Mouse (Mus musculus): Measurements from ENCODE around the gene Jph3. TPM values are rescaled to one million over a fixed set of nuclear protein-coding genes. Genes with fewer than 3 reads are reported as not detected.

Gene Jph3
- polyA plus RNA-seq, 1 experiment = 196 TPM

DNA sequence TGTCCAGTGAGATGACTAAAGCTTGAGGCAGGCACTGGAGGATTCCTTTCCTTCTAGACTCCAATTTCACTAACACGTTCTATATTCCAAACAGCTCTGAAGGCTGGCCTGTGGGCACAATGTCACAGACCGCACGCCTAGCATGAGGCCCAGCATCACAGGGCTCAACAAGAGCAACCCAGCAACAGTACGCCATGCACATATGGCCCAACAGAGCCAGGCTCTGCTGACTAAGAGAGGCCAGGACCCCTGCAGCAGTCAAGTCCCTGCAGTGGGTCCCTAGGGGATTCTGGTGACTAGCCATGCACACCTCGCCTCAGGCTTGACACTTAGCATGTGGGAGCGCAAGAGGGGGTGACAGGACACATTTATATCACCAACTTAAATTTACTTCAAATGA, 91.4 kb downstream of the Jph3 start:
- Histone ChIP-seq H3K4me3 (ENCODE audit: insufficient read depth, low read length) (no peak overlapping the region), H3K4me1 (ENCODE audit: control insufficient read depth, insufficient read depth, low read length) (no peaks in the 10 kb centered on the region), H3K27ac (ENCODE audit: insufficient read depth, low read length) (no peak overlapping the region)
- TF ChIP-seq POLR2A (IDR thresholded peaks at IDR 0.05; ENCODE audit: extremely low read depth, insufficient read depth, low read length) (no peak), CTCF (IDR thresholded peaks at IDR 0.05; ENCODE audit: extremely low read depth, insufficient read depth, low read length) (no peak)

GRCm38 (mm10) chr8:121821320-121821719, 91.9 kb downstream of the Jph3 start:
- TF ChIP-seq CTCF (IDR thresholded peaks at IDR 0.05; ENCODE audit: extremely low read depth, insufficient read depth, low read length) (no peak), POLR2A (IDR thresholded peaks at IDR 0.05; ENCODE audit: extremely low read depth, insufficient read depth, low read length) (no peak)
- Histone ChIP-seq H3K4me1 (ENCODE audit: control insufficient read depth, insufficient read depth, low read length) (no peaks in the 10 kb centered on the region), H3K27ac (ENCODE audit: insufficient read depth, low read length) (no peak overlapping the region), H3K4me3 (ENCODE audit: insufficient read depth, low read length) (no peak overlapping the region)

DNA sequence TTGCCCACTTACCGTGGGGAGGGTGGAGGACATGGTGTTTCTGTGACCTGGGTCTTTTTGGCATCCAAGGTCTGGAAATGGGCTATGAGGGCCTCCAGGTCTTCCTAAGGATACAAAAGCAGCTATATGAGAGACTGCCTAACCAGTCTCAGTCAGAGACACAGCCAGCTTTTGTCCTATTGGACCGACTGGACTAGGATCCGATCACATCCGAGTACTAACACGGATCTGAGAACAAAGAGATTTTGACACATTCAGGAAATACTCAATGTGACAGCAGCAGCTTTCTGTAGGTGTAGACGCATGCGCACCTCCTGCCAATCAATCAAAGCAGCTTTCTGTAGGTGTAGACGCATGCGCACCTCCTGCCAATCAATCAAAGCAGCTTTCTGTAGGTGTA, 92.3 kb downstream of the Jph3 start:
- Histone ChIP-seq H3K27ac (ENCODE audit: insufficient read depth, low read length) (no peak overlapping the region), H3K4me3 (ENCODE audit: insufficient read depth, low read length) (no peak overlapping the region), H3K4me1 (ENCODE audit: control insufficient read depth, insufficient read depth, low read length) (no peaks in the 10 kb centered on the region)
- TF ChIP-seq POLR2A (IDR thresholded peaks at IDR 0.05; ENCODE audit: extremely low read depth, insufficient read depth, low read length) (no peak), CTCF (IDR thresholded peaks at IDR 0.05; ENCODE audit: extremely low read depth, insufficient read depth, low read length) (no peak)

DNA sequence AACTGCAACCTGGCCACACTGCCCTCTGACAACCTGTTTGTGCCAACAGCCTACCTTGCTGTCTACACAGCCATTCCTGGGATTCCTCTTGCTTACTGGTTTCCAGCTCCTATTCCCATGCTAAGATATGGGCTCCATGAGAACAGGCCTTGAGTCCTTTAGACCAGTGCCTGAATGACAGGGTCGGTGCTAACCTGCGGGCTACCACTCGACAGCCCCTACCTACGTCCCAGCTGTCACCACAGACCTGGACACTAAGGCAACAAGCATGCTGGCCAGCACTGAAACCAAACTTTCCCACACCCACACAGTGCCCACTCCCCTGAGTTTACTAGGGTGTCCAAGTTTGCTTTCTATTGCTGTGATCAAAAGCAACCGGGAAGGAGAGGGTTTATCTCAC, 98.3 kb downstream of the Jph3 start:
- Histone ChIP-seq H3K4me3 (ENCODE audit: insufficient read depth, low read length) (no peak overlapping the region), H3K27ac (ENCODE audit: insufficient read depth, low read length) (no peak overlapping the region), H3K4me1 (ENCODE audit: control insufficient read depth, insufficient read depth, low read length) (peaks cover 7% of the 10 kb centered on the region)
- TF ChIP-seq CTCF (IDR thresholded peaks at IDR 0.05; ENCODE audit: extremely low read depth, insufficient read depth, low read length) (no peak), POLR2A (IDR thresholded peaks at IDR 0.05; ENCODE audit: extremely low read depth, insufficient read depth, low read length) (no peak)

- no peak overlapping the region for H3K27ac ChIP-seq (ENCODE audit: insufficient read depth, low read length)
- H3K4me1 ChIP-seq (ENCODE audit: control insufficient read depth, insufficient read depth, low read length) = peaks cover 7% of the 10 kb centered on the region
- TF ChIP-seq POLR2A (IDR thresholded peaks at IDR 0.05; ENCODE audit: extremely low read depth, insufficient read depth, low read length) (no peak), CTCF (IDR thresholded peaks at IDR 0.05; ENCODE audit: extremely low read depth, insufficient read depth, low read length) (no peak)
- H3K4me3 ChIP-seq (ENCODE audit: insufficient read depth, low read length) = peak overlapping the region; percentile 39
Measured at GRCm38 (mm10) chr8:121828376-121829023, 99.1 kb downstream of the Jph3 start.

DNA sequence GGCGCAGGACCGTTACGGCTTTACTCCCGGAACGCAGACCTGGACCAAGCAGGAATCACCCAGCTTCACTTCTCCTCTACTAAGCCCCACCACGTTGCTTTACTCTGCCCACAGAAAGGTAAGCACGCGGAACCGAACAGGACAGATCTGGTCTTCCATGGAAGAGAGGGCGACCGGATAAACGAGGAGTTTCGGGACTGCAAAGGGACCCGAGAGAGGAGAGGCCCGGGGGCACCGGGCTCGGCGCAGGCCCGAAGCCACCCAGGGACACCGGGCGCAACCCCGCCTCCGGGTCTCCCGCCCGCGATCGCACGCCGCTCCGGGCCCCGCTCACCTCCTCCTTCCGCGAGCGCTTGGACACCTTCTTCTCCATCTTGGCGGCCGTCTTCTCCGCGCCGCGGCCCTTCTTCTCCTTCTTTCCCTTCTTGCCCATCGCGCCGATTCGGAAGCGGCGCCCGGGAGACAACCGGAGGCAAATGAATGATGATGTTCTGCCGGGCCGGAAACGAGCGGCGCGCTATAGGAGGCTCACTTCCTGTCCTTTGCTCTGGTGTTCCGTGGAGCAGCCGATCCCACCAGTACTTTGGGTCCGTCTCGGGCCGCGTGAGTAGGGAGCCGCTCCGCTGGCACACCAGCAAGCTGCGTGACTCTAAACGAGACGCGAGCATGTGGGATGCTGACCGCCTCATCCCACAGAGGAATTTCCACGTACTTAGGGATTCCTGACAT, 99.8 kb downstream of the Jph3 start, which contains the start of gene Klhdc4:
Klhdc4 (minus strand) TSS at position 522 of the 729 bp plus-strand sequence.
- peak within 1 kb of the TSS; percentile 39 for H3K4me3 ChIP-seq (ENCODE audit: insufficient read depth, low read length)
- peaks cover 7% of the 10 kb centered on the region for H3K4me1 ChIP-seq (ENCODE audit: control insufficient read depth, insufficient read depth, low read length)
- H3K27ac ChIP-seq (ENCODE audit: insufficient read depth, low read length) = peak within 1 kb of the TSS; percentile 38
- no peak for TF ChIP-seq CTCF (IDR thresholded peaks at IDR 0.05; ENCODE audit: extremely low read depth, insufficient read depth, low read length)
- peak; percentile 69; the same call in 1 of the 2 replicates for TF ChIP-seq POLR2A (IDR thresholded peaks at IDR 0.05; ENCODE audit: extremely low read depth, insufficient read depth, low read length)

GRCm38 (mm10) chr8:121829777-121830362, 100.4 kb downstream of the Jph3 start:
- H3K4me1 ChIP-seq (ENCODE audit: control insufficient read depth, insufficient read depth, low read length) = peaks cover 7% of the 10 kb centered on the region
- TF ChIP-seq POLR2A (IDR thresholded peaks at IDR 0.05; ENCODE audit: extremely low read depth, insufficient read depth, low read length) (no peak), CTCF (IDR thresholded peaks at IDR 0.05; ENCODE audit: extremely low read depth, insufficient read depth, low read length) (no peak)
- peak overlapping the region; percentile 39 for H3K4me3 ChIP-seq (ENCODE audit: insufficient read depth, low read length)
- H3K27ac ChIP-seq (ENCODE audit: insufficient read depth, low read length) = peak overlapping the region; percentile 38

GRCm38 (mm10) chr8:121832061-121832460, 102.6 kb downstream of the Jph3 start:
- H3K4me1 ChIP-seq (ENCODE audit: control insufficient read depth, insufficient read depth, low read length) = peaks cover 7% of the 10 kb centered on the region
- TF ChIP-seq CTCF (IDR thresholded peaks at IDR 0.05; ENCODE audit: extremely low read depth, insufficient read depth, low read length) (no peak), POLR2A (IDR thresholded peaks at IDR 0.05; ENCODE audit: extremely low read depth, insufficient read depth, low read length) (no peak)
- peak overlapping the region; percentile 31; the same call in 1 of the 2 replicates for H3K27ac ChIP-seq (ENCODE audit: insufficient read depth, low read length)
- no peak overlapping the region for H3K4me3 ChIP-seq (ENCODE audit: insufficient read depth, low read length)

DNA sequence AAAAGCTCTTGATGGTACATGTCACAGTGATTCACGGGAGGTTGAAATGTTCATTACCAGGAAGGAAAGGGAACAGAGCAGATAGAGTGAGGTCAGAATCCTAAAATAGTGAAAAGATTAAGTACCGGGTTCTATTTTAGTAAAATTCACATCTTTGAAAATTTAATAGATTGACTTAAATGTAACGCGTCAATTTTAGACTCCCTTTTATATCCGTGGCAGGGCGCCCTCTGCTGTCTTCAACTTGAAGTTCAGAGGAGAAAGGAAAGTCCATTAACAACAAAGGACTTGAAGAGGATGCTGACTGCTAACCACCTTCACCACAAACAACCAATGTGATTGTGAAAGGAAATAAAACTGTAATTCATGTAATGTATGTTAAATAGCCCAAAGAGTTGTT, 103.1 kb downstream of the Jph3 start:
- no peak overlapping the region for H3K4me3 ChIP-seq (ENCODE audit: insufficient read depth, low read length)
- no peak overlapping the region for H3K27ac ChIP-seq (ENCODE audit: insufficient read depth, low read length)
- TF ChIP-seq CTCF (IDR thresholded peaks at IDR 0.05; ENCODE audit: extremely low read depth, insufficient read depth, low read length) = peak; percentile 64
- TF ChIP-seq POLR2A (IDR thresholded peaks at IDR 0.05; ENCODE audit: extremely low read depth, insufficient read depth, low read length) = no peak
- peaks cover 7% of the 10 kb centered on the region for H3K4me1 ChIP-seq (ENCODE audit: control insufficient read depth, insufficient read depth, low read length)

Data from cortical plate, adult 2 months (tissue).